Mouse (Mus musculus) liver, postnatal 0 days (tissue): ENCODE data around the gene Clrn3. TPM values are rescaled to one million over a fixed set of nuclear protein-coding genes. Genes with fewer than 3 reads are reported as not detected.
A peak's percentile ranks its signal among the peaks of the same experiment; 100 is the strongest.

ENCODE experiments used
- ATAC-seq: fragments of 200-750 bp; cut with Nextera tagmentation; 2 replicates; pipeline ENCODE4 v1.8.0; 2017; ENCODE audit warnings: mild to moderate bottlenecking, moderate library complexity
- DNase-seq: peaks from one replicate; pipeline ENCODE4 v3.0.0-alpha.2; 2016
- H3K27ac ChIP-seq: fragments of 300-500 bp; sonication (generic); 2 replicates; pipeline ENCODE4 v1.5.1; 2014; ENCODE audit warnings: antibody characterized with exemption, moderate library complexity, mild to moderate bottlenecking, low read depth
- H3K27me3 ChIP-seq: fragments of 300-500 bp; sonication (generic); 2 replicates; pipeline ENCODE4 v1.6.1; 2014; ENCODE audit warnings: low read length, control low read depth, mixed read lengths; ENCODE audit not compliant: insufficient read depth
- H3K36me3 ChIP-seq: fragments of 300-500 bp; sonication (generic); replicated peaks from 2 replicates; pipeline ENCODE4 v1.6.1; 2014; ENCODE audit warnings: mild to moderate bottlenecking, control low read depth, low read length, moderate library complexity, mixed read lengths; ENCODE audit not compliant: insufficient read depth
- H3K4me1 ChIP-seq: fragments of 300-500 bp; sonication (generic); 2 replicates; pipeline ENCODE4 v1.6.1; 2014; ENCODE audit warnings: antibody characterized with exemption, mild to moderate bottlenecking, control low read depth; ENCODE audit not compliant: insufficient read depth
- H3K4me2 ChIP-seq: fragments of 300-500 bp; sonication (generic); 2 replicates; pipeline ENCODE4 v1.6.1; 2014; ENCODE audit warnings: low read depth, mild to moderate bottlenecking, low read length, moderate library complexity, mixed read lengths
- H3K4me3 ChIP-seq: fragments of 300-500 bp; sonication (generic); 2 replicates; pipeline ENCODE4 v1.5.1; 2014; ENCODE audit warnings: low read depth, low read length
- H3K9ac ChIP-seq: fragments of 300-500 bp; sonication (generic); replicated peaks from 2 replicates; pipeline ENCODE4 v1.6.1; 2014; ENCODE audit warnings: mild to moderate bottlenecking, moderate library complexity
- H3K9me3 ChIP-seq: fragments of 300-500 bp; sonication (generic); 2 replicates; pipeline ENCODE4 v1.6.1; 2016; ENCODE audit warnings: mild to moderate bottlenecking, control low read depth, low read length, mixed read lengths
- CTCF ChIP-seq: sonication (generic); IDR thresholded peaks from 2 replicates; pipeline ENCODE4 v1.5.1; 2016; ENCODE audit warnings: antibody characterized with exemption, low read depth
- EP300 ChIP-seq: IDR thresholded peaks from 2 replicates; pipeline ENCODE4 v1.6.1; 2016; ENCODE audit warnings: antibody characterized with exemption, low read depth, mild to moderate bottlenecking
- WGBS: fragments of 180-500 bp; shearing (Covaris S2); extraction: QIAGEN DNeasy Blood & Tissue Kit; methylation state at CpG from one replicate; pipeline ENCODE4 v1.1.7; 2014; ENCODE audit not compliant: insufficient replicate concordance; 5-methylcytosine and 5-hydroxymethylcytosine counted together
- polyA plus RNA-seq: library from polyadenylated mRNA; unstranded; fragments of >200 nt; fragmentation: Nextera tagmentation; extraction: Ambion mirVana; gene quantifications from 2 replicates; pipeline ENCODE4 v1.2.1, GENCODE M21; 2015

Clrn3 gene
- polyA plus RNA-seq, 1 experiment from 2014 or later, result not detected

DNA sequence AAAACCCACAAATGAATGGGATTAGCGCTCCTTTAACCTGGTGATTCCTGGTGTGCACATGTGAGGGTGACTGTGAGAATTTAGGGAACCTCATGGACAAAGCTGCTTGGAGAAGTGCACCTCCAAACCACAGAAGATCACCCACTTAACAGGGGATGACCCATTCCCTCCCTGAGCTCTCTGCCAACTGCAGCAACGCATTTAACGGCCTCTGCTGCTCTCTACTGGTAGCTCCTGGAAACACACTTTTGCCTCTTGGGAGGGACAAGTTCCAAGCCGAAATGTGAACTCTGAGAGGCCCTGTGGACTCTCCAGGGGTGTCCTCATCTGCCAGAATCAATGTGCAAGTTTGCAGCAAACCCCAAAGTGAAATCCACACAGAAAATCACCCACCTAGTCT, 41.0 kb downstream of the Clrn3 start:
- H3K27ac ChIP-seq, result no peak overlapping the region
- H3K4me1 ChIP-seq, result no peaks in the 10 kb centered on the region
- H3K4me3 ChIP-seq, result no peak overlapping the region
- peaks cover 8% of the 10 kb centered on the region; the same call in 1 of the 2 replicates for H3K27me3 ChIP-seq
- TF ChIP-seq EP300 (no peak), CTCF (peak; percentile 88)
- H3K9me3 ChIP-seq, result no peaks in the 10 kb centered on the region; the same call in 1 of the 2 replicates
- 25% methylated on average over 4 of the region's 4 CpGs for WGBS
- no peak for ATAC-seq
- no peak overlapping the region for H3K4me2 ChIP-seq
- H3K9ac ChIP-seq, result no peak overlapping the region
- H3K36me3 ChIP-seq, result no peaks in the 10 kb centered on the region
- peak; percentile 75 for DNase-seq

DNA sequence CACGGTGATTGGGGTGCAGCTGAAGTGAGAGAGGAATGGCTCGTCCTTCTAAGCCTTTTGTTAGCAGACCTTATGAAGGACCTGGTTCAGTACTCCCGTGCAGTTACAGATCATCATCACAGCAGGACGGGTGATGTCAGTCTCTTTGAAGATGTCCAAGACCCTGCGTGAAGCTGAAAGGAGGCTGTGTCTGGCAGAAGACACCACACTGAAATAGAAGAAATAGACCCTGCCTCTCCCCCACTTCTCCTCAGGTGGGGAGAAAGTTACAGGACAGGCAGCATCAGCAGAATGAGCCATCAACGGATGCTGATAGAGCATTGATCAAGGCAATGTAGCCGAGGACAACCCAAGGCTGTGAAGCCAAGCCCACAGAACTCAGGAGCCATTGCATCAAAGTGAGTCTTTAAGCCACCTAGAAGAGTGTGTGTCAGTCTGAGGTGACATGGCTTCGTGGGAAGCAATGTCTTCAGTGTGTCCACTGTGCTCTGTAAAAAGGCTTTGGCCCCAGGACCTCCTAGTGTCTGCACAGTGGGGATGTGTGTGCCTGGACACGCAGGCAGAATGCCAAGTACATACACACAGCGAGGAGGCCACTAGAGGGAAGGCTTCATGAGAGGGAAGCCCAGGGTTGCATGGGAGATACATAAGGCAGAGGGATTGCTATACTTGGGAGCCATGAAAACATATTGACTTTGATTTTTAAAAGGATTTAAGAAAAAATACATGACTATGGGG, 41.6 kb downstream of the Clrn3 start:
- no peak for ATAC-seq
- WGBS, result 59% methylated on average over 10 of the region's 10 CpGs
- Histone ChIP-seq H3K9me3 (no peaks in the 10 kb centered on the region; the same call in 1 of the 2 replicates), H3K4me1 (no peaks in the 10 kb centered on the region), H3K9ac (no peak overlapping the region), H3K27ac (no peak overlapping the region), H3K36me3 (no peaks in the 10 kb centered on the region), H3K27me3 (peaks cover 8% of the 10 kb centered on the region; the same call in 1 of the 2 replicates), H3K4me2 (no peak overlapping the region), H3K4me3 (no peak overlapping the region)
- no peak for DNase-seq
- TF ChIP-seq EP300, result no peak
- no peak for TF ChIP-seq CTCF

DNA sequence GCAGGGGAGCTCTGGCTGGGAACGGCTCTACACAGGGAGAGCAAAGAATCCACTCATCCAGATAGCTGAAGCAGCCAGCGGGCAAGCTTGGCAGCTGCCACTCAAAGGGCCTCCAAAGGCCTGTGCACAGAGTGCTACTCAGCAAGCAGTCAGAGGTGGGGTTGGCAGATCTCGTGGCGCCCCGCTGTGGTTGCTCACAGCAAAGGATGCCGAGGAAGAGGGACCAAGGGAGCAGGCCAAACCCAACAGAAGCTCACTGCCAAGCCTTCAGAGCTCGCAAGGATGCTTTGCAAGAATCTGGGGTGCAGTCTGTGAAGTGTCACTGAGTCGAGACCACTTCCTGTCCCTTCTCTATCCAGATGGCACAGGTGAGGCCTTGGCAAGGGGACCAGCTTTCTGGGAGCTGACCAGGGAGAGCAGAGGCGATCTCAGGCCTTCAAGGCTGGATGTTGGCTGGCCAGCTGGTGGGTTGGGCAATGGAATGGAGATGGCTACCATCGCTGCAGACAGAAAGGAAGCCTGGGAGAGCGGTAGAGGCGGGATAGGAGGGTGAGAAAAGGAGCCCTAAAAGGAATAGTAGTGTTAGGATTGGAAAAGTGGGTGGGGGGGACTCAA, 42.6 kb downstream of the Clrn3 start:
- ATAC-seq (no peak), DNase-seq (no peak)
- WGBS, result 31% methylated on average over 12 of the region's 12 CpGs

DNA sequence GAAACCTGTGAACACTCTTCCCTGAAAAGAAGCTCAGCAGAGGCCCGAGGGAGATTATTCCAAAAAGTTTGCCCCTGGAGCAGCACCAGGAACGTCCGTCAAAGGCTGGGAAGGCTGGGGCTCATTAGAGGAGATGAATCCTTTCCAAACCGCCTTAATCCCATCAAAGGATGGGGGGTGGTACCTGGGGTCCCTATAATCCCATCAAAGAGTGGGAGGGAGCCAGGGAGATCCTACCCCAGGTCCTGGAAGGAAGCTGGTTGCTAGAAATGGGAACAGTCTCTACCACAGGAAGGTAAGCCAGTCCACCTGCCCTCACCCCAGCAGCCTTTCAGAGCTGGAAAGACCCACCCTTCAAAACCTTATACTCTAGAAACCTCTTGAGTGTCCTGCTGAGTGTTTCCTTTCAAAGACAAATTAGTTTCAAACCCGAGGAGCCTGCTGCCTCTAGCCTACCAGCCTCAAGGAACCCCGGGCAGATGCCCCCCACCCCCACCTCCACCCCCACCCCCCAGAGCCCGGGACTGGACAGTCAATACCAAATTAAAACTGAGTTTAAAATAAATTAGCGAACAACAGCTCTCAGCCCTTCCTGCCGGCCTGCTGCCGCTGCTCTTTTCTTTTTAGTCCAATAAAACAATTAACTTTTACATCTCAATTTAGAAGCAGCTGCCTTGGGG, 43.2 kb downstream of the Clrn3 start:
- Histone ChIP-seq H3K4me2 (no peak overlapping the region), H3K9me3 (no peaks in the 10 kb centered on the region), H3K36me3 (no peaks in the 10 kb centered on the region), H3K27ac (no peak overlapping the region), H3K27me3 (peaks cover 8% of the 10 kb centered on the region; the same call in 1 of the 2 replicates), H3K9ac (no peak overlapping the region), H3K4me1 (no peaks in the 10 kb centered on the region), H3K4me3 (no peak overlapping the region)
- DNase-seq (no peak), ATAC-seq (no peak)
- TF ChIP-seq CTCF, result no peak
- no peak for TF ChIP-seq EP300
- 26% methylated on average over 10 of the region's 10 CpGs for WGBS

More for the DNA sequence above, 42.6 kb downstream of the Clrn3 start:
- TF ChIP-seq CTCF, result peak; percentile 23; the same call in 1 of the 2 replicates
- no peak for TF ChIP-seq EP300
- H3K9me3 ChIP-seq, result no peaks in the 10 kb centered on the region
- no peaks in the 10 kb centered on the region for H3K4me1 ChIP-seq
- no peak overlapping the region for H3K4me3 ChIP-seq
- H3K4me2 ChIP-seq, result no peak overlapping the region
- no peak overlapping the region for H3K27ac ChIP-seq
- no peaks in the 10 kb centered on the region for H3K36me3 ChIP-seq
- H3K27me3 ChIP-seq, result peaks cover 8% of the 10 kb centered on the region; the same call in 1 of the 2 replicates
- H3K9ac ChIP-seq, result no peak overlapping the region

DNA sequence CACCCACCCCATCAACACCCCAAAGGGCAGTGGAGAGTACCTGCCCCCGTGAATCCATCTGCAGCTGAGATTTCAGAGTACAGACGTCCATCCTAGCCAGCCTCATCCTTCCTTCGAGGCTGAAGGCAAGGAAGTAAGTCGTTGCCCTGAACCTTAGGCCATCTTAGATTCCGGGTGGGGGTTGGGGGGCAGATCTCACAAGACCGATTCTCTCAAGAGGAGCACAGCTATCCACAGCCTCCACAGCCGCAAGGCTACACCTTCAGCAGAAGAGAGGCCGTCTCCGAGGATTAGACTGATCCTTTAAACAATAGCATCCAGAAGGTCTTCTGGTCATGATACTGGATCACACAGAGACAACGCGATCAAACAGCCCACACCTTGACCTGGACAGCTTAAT, 44.1 kb downstream of the Clrn3 start:
- Histone ChIP-seq H3K4me1 (no peaks in the 10 kb centered on the region), H3K9me3 (no peaks in the 10 kb centered on the region), H3K4me3 (no peak overlapping the region), H3K27ac (no peak overlapping the region), H3K27me3 (peaks cover 8% of the 10 kb centered on the region; the same call in 1 of the 2 replicates), H3K9ac (no peak overlapping the region), H3K36me3 (no peaks in the 10 kb centered on the region), H3K4me2 (no peak overlapping the region)
- DNase-seq (no peak), ATAC-seq (no peak)
- TF ChIP-seq CTCF, result no peak
- TF ChIP-seq EP300, result no peak
- 33% methylated on average over 11 of the region's 11 CpGs for WGBS

- ATAC-seq, result no peak
Measured at GRCm38 (mm10) chr7:135483751-135484150, 44.7 kb downstream of the Clrn3 start.

More at GRCm38 (mm10) chr7:135483751-135484150, 44.7 kb downstream of the Clrn3 start:
- Histone ChIP-seq H3K4me2 (no peak overlapping the region), H3K4me1 (no peaks in the 10 kb centered on the region), H3K27ac (no peak overlapping the region), H3K9me3 (no peaks in the 10 kb centered on the region), H3K4me3 (no peak overlapping the region), H3K27me3 (peaks cover 8% of the 10 kb centered on the region; the same call in 1 of the 2 replicates), H3K36me3 (no peaks in the 10 kb centered on the region), H3K9ac (no peak overlapping the region)
- no peak for DNase-seq
- 51% methylated on average over 6 of the region's 6 CpGs for WGBS
- no peak for TF ChIP-seq CTCF
